Mouse (Mus musculus): ENCODE measurements at regions not wholly inside any gene's neighbourhood (a gene's known extent, or its start where the extent isn't known, plus 50 kb on each side); places are given as distances from the start of the nearest gene placed in this dataset.

DNA sequence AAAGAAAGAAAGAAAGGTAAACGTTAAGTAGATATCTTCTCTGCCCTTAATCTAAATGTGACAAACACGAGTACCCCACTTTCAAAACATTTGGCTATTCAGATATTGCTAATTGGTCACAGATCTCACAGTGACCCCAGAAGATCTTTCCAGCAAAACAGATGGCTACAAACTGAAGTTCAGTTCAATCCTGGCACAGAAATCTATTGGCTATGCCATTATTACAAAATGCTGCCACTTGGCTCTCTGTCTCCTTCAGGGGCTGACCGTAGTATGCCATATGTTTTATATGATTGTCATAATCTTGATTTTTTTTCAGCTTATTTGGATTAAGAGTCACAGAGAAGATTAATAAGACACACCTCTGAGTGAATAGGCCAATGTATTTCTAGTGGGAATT lies 873.2 kb downstream of the Slc22a22 start:
- H3K4me3 ChIP-seq (replicated peaks; ENCODE audit: low read depth, low read length), result no peak overlapping the region
- no peaks in the 10 kb centered on the region for H3K36me3 ChIP-seq (ENCODE audit: control insufficient read depth, insufficient read depth, low read length)
- H3K4me2 ChIP-seq (ENCODE audit: low read length), result no peak overlapping the region
- H3K9ac ChIP-seq (replicated peaks; ENCODE audit: low read length), result no peak overlapping the region
- ATAC-seq (ENCODE audit: low FRiP score, low TSS enrichment), result no peak
- 94% methylated on average over 3 of the region's 3 CpGs for WGBS
- H3K9me3 ChIP-seq (ENCODE audit: control insufficient read depth, low read length), result no peaks in the 10 kb centered on the region
- H3K27me3 ChIP-seq (ENCODE audit: control insufficient read depth, insufficient read depth, low read length), result no peaks in the 10 kb centered on the region
- DNase-seq, result no peak
- no peak overlapping the region for H3K27ac ChIP-seq (replicated peaks; ENCODE audit: low read depth, low read length)
- H3K4me1 ChIP-seq (ENCODE audit: control insufficient read depth, insufficient read depth, low read length), result no peaks in the 10 kb centered on the region

DNA sequence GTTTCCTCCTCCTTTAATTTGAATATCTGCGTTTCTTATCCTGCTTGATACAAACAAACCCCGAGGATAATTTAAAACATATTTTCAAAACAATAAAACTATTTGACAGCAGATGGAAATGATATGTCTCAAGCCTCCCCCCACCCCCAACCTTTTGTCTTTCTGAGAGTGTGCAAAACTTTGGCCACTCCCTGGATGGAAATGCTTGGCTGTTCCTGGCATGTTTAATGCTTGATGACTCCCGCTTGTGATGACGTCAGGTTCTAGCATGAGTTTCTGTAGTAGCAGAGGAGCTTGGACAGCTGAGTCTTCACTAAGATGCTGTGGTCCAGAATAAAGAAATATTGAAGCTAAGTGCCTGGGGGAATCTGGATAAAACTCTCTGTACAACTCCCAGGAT lies 884.8 kb downstream of the Slc22a22 start:
- no peaks in the 10 kb centered on the region for H3K4me1 ChIP-seq (ENCODE audit: control insufficient read depth, insufficient read depth, low read length)
- 91% methylated on average over 4 of the region's 4 CpGs for WGBS
- H3K9ac ChIP-seq (replicated peaks; ENCODE audit: low read length), result no peak overlapping the region
- H3K27ac ChIP-seq (replicated peaks; ENCODE audit: low read depth, low read length), result no peak overlapping the region
- no peaks in the 10 kb centered on the region for H3K9me3 ChIP-seq (ENCODE audit: control insufficient read depth, low read length)
- H3K4me2 ChIP-seq (ENCODE audit: low read length), result no peak overlapping the region
- no peaks in the 10 kb centered on the region for H3K27me3 ChIP-seq (ENCODE audit: control insufficient read depth, insufficient read depth, low read length)
- no peak overlapping the region for H3K4me3 ChIP-seq (replicated peaks; ENCODE audit: low read depth, low read length)
- ATAC-seq (ENCODE audit: low FRiP score, low TSS enrichment) (no peak), DNase-seq (no peak)
- H3K36me3 ChIP-seq (ENCODE audit: control insufficient read depth, insufficient read depth, low read length), result no peaks in the 10 kb centered on the region

DNA sequence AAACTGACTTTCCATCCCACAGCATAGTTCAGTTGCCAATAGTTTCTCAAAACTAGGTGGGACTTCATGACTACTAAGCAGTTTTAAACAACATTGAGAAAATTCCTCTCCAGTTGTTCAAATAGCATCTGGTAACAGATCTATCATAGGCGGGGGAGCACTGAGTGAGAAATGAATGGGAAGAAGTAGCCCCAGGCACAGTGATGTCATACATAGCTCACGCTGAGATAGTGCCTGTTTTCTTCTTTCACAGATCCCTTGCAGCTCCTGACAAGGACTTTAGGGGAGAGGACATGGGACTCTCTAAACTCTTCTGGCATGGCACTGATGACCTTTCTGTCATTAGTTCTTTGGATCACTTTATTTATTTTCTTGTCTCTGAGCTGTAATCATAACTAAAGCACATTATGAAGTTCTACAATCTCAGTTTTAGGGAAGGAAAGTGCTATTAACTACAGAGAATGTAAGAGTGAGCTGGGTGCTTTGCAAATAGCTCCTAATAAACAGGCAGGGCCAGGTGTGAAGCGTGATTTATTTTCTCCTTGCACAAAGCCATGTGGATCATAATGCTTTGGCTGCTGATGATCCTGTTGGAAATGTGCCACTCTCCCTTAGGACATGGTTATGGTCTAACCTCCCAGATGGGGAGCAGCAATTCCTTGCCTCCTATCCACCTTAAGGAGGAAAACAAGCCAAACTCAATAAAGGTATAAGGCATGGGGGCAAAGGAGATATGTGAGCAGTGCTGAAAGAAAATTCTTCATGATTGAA lies 896.5 kb downstream of the Slc22a22 start:
- Histone ChIP-seq H3K27me3 (ENCODE audit: control insufficient read depth, insufficient read depth, low read length) (no peaks in the 10 kb centered on the region), H3K4me1 (ENCODE audit: control insufficient read depth, insufficient read depth, low read length) (no peaks in the 10 kb centered on the region), H3K9ac (replicated peaks; ENCODE audit: low read length) (no peak overlapping the region), H3K27ac (replicated peaks; ENCODE audit: low read depth, low read length) (no peak overlapping the region), H3K9me3 (ENCODE audit: control insufficient read depth, low read length) (no peaks in the 10 kb centered on the region), H3K4me2 (ENCODE audit: low read length) (no peak overlapping the region), H3K4me3 (replicated peaks; ENCODE audit: low read depth, low read length) (no peak overlapping the region), H3K36me3 (ENCODE audit: control insufficient read depth, insufficient read depth, low read length) (no peaks in the 10 kb centered on the region)
- DNase-seq, result no peak
- WGBS, result 76% methylated on average over 3 of the region's 3 CpGs
- no peak for ATAC-seq (ENCODE audit: low FRiP score, low TSS enrichment)

DNA sequence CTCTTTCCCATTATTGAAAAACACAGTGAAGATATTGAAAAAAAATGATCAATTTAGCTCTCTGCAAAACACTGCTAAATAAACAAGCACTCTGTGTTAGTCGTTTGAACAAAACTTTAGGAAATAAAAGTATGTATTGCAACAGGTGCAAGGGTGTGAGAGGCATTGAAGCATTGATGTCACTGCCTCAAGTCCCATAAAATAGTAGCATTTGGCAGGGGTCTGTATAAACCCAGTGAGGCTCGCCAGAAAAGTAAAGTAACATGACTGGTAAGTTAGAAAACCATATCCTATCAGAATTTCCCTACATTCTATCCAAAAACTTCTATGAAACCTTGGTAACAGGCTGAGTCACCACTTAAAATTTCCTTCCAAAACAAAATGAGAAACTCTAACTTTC lies 914.2 kb downstream of the Slc22a22 start:
- no peak overlapping the region for H3K9ac ChIP-seq (replicated peaks; ENCODE audit: low read length)
- WGBS, result 74% methylated on average over 2 of the region's 2 CpGs
- H3K9me3 ChIP-seq (ENCODE audit: control insufficient read depth, low read length), result no peaks in the 10 kb centered on the region
- no peaks in the 10 kb centered on the region for H3K27me3 ChIP-seq (ENCODE audit: control insufficient read depth, insufficient read depth, low read length)
- no peak; the same call in 1 of the 2 replicates for ATAC-seq (ENCODE audit: low FRiP score, low TSS enrichment)
- DNase-seq, result no peak
- no peak overlapping the region for H3K27ac ChIP-seq (replicated peaks; ENCODE audit: low read depth, low read length)
- H3K4me2 ChIP-seq (ENCODE audit: low read length), result no peak overlapping the region
- no peaks in the 10 kb centered on the region for H3K36me3 ChIP-seq (ENCODE audit: control insufficient read depth, insufficient read depth, low read length)
- no peaks in the 10 kb centered on the region for H3K4me1 ChIP-seq (ENCODE audit: control insufficient read depth, insufficient read depth, low read length)
- no peak overlapping the region for H3K4me3 ChIP-seq (replicated peaks; ENCODE audit: low read depth, low read length)

DNA sequence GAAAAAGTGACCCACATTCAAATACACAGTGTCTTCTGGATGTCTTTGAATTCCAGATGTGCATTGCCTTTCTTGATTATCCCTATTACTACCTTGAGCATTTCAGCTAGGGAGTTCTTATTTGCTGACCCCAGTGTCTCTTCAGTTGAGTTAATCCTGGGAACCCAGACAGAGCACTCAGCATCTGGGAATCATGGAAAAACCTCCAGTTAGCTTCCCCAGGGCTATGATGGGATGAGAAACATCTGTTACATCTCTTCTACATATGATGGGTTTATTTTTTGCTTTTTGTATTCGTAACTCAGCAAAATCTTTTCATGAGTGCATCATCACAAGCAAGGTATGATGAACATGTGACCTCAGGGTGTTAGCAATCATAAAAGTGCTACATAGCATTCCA lies 914.6 kb downstream of the Slc22a22 start:
- Histone ChIP-seq H3K27ac (replicated peaks; ENCODE audit: low read depth, low read length) (no peak overlapping the region), H3K4me1 (ENCODE audit: control insufficient read depth, insufficient read depth, low read length) (no peaks in the 10 kb centered on the region), H3K36me3 (ENCODE audit: control insufficient read depth, insufficient read depth, low read length) (no peaks in the 10 kb centered on the region), H3K27me3 (ENCODE audit: control insufficient read depth, insufficient read depth, low read length) (no peaks in the 10 kb centered on the region), H3K9ac (replicated peaks; ENCODE audit: low read length) (no peak overlapping the region), H3K4me3 (replicated peaks; ENCODE audit: low read depth, low read length) (no peak overlapping the region), H3K4me2 (ENCODE audit: low read length) (no peak overlapping the region), H3K9me3 (ENCODE audit: control insufficient read depth, low read length) (no peaks in the 10 kb centered on the region)
- WGBS, result 80% methylated on average over 1 of the region's 1 CpGs
- no peak for DNase-seq
- ATAC-seq (ENCODE audit: low FRiP score, low TSS enrichment), result no peak

DNA sequence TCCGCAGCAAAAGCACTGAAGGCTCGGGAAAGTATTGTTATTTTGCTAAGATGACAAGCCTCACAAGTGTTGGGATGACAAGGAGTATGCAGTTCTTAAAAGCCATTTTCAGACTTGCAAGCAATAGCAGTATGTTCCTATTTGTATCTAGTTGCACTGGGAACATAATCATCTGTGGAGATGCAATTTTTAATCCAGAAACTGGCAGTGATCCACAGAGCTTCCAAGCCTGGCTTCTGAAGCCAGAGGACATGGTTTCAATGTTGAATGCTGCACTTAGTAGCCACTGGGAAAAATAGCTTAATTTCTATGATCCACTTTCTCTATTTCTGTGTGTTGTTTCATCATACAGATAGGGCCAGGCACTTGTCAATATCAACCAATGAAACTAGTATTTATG lies 915.3 kb downstream of the Slc22a22 start:
- DNase-seq, result no peak
- Histone ChIP-seq H3K4me1 (ENCODE audit: control insufficient read depth, insufficient read depth, low read length) (no peaks in the 10 kb centered on the region), H3K27ac (replicated peaks; ENCODE audit: low read depth, low read length) (no peak overlapping the region), H3K27me3 (ENCODE audit: control insufficient read depth, insufficient read depth, low read length) (no peaks in the 10 kb centered on the region), H3K36me3 (ENCODE audit: control insufficient read depth, insufficient read depth, low read length) (no peaks in the 10 kb centered on the region), H3K4me3 (replicated peaks; ENCODE audit: low read depth, low read length) (no peak overlapping the region), H3K4me2 (ENCODE audit: low read length) (no peak overlapping the region), H3K9ac (replicated peaks; ENCODE audit: low read length) (no peak overlapping the region), H3K9me3 (ENCODE audit: control insufficient read depth, low read length) (no peaks in the 10 kb centered on the region)
- ATAC-seq (ENCODE audit: low FRiP score, low TSS enrichment), result no peak
- WGBS, result 89% methylated on average over 2 of the region's 2 CpGs

DNA sequence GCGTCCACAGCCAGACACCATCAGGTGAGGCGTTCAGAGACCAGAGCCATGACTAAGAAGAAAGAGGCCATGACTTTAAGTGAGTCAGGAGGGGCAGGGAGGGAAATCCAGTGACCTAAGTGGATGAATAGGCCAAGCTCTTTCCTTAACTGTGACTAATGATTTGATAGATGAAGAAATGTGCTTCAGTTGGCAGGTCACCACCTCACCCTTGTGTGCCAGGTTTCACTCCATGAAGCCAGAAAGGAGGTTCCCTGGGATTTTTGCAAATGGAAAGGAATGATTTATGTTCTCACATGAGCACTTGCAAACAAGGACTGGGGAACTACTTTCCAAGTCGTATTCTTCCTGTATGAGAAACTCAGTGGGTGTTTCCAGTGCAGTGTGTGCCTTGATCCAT lies 923.0 kb downstream of the Slc22a22 start:
- DNase-seq (no peak), ATAC-seq (ENCODE audit: low FRiP score, low TSS enrichment) (no peak)
- Histone ChIP-seq H3K4me3 (replicated peaks; ENCODE audit: low read depth, low read length) (no peak overlapping the region), H3K36me3 (ENCODE audit: control insufficient read depth, insufficient read depth, low read length) (no peaks in the 10 kb centered on the region), H3K4me1 (ENCODE audit: control insufficient read depth, insufficient read depth, low read length) (no peaks in the 10 kb centered on the region), H3K4me2 (ENCODE audit: low read length) (no peak overlapping the region), H3K27me3 (ENCODE audit: control insufficient read depth, insufficient read depth, low read length) (no peaks in the 10 kb centered on the region), H3K9ac (replicated peaks; ENCODE audit: low read length) (no peak overlapping the region), H3K9me3 (ENCODE audit: control insufficient read depth, low read length) (no peaks in the 10 kb centered on the region), H3K27ac (replicated peaks; ENCODE audit: low read depth, low read length) (no peak overlapping the region)
- WGBS, result 76% methylated on average over 3 of the region's 3 CpGs

DNA sequence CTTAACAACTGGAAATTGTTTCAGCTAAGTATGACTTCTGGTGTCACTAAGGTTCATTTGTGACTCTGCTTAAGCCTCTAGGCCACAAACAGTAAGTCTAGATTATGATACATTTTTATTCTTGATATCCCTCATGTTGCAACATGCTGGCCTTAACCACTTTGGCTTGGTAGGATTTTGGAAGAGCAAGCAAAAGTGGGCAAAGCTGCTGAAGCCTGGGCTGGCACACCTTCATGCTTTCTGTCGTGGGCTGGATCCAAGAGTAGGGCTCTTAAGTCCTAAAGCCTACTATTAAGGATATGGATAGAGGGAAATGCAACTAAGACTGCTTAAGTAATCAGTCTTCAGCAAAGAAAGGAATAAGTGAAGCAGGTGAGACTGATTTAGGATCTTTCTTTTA lies 923.6 kb downstream of the Slc22a22 start:
- Histone ChIP-seq H3K4me2 (ENCODE audit: low read length) (no peak overlapping the region), H3K4me3 (replicated peaks; ENCODE audit: low read depth, low read length) (no peak overlapping the region), H3K36me3 (ENCODE audit: control insufficient read depth, insufficient read depth, low read length) (no peaks in the 10 kb centered on the region), H3K9me3 (ENCODE audit: control insufficient read depth, low read length) (no peaks in the 10 kb centered on the region), H3K27me3 (ENCODE audit: control insufficient read depth, insufficient read depth, low read length) (no peaks in the 10 kb centered on the region), H3K4me1 (ENCODE audit: control insufficient read depth, insufficient read depth, low read length) (no peaks in the 10 kb centered on the region), H3K27ac (replicated peaks; ENCODE audit: low read depth, low read length) (no peak overlapping the region), H3K9ac (replicated peaks; ENCODE audit: low read length) (no peak overlapping the region)
- 76% methylated on average over 1 of the region's 1 CpGs for WGBS
- DNase-seq (no peak), ATAC-seq (ENCODE audit: low FRiP score, low TSS enrichment) (no peak)

DNA sequence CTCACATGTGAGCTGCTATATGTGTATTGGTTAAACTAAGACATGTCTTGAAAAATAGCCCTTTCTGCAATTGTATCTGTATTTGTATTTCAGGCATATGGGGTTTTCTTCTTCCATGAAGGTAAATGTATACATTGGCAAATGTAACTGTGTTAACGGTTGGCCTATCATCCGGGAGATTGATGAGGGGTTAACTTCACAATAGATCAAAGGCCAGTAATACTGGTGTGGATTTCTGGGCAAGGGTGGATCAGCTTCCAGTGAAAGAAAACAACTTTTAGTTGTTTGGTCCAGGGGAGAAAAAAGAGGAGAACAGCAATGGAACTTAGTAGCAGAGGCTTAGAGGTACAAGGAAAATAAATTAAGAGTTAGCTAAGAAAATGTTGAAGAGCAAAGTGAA lies 945.9 kb downstream of the Slc22a22 start:
- Histone ChIP-seq H3K9ac (replicated peaks; ENCODE audit: low read length) (no peak overlapping the region), H3K9me3 (ENCODE audit: control insufficient read depth, low read length) (no peaks in the 10 kb centered on the region), H3K27me3 (ENCODE audit: control insufficient read depth, insufficient read depth, low read length) (no peaks in the 10 kb centered on the region), H3K4me1 (ENCODE audit: control insufficient read depth, insufficient read depth, low read length) (no peaks in the 10 kb centered on the region), H3K4me3 (replicated peaks; ENCODE audit: low read depth, low read length) (no peak overlapping the region), H3K27ac (replicated peaks; ENCODE audit: low read depth, low read length) (no peak overlapping the region), H3K36me3 (ENCODE audit: control insufficient read depth, insufficient read depth, low read length) (no peaks in the 10 kb centered on the region), H3K4me2 (ENCODE audit: low read length) (no peak overlapping the region)
- WGBS, result 30% methylated on average over 2 of the region's 2 CpGs
- DNase-seq, result no peak
- no peak for ATAC-seq (ENCODE audit: low FRiP score, low TSS enrichment)

All from midbrain, embryonic 14.5 days (tissue).